Mouse (Mus musculus) spleen, adult 2 months (tissue): ENCODE data around the gene Gcdh.

Source experiments
- CTCF ChIP-seq: fragments of 200-500 bp; IDR thresholded peaks from 2 replicates; pipeline ENCODE4 v1.5.1; 2011; ENCODE audit warnings: mild to moderate bottlenecking, inconsistent platforms; ENCODE audit not compliant: insufficient read depth, insufficient read length, insufficient replicate concordance; ENCODE audit errors: extremely low read depth
- POLR2A ChIP-seq: fragments of 200-500 bp; IDR thresholded peaks from 2 replicates; pipeline ENCODE4 v1.6.1; 2011; ENCODE audit warnings: low read depth, low read length, inconsistent platforms

DNA sequence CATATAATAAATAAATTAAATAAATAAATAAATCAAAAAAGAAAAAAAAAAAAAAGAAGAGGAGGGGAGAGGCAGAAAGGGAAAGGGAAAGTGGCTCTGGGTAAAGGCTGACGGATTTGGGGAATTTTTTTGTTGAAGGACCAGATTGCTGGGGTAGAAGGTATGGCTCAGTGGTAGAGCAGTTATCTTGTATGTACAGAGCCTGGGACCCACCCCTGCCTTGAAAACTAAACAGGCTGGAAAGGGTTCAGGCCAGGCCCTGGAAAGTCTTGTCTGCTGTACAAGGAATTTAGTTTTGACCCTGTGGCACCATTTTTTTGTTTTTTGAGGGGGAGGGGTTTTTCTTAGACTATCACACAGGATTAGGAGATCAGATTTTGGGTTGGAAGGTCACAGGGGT is 14.8 kb downstream of the Gcdh start:
- TF ChIP-seq CTCF, result no peak
- TF ChIP-seq POLR2A, result no peak
